Mouse (Mus musculus) forebrain, embryonic 12.5 days (tissue): Measurements from ENCODE around the gene Elf5. TPM values are rescaled to one million over a fixed set of nuclear protein-coding genes. Genes with fewer than 3 reads are reported as not detected.

Experiments
- ATAC-seq: fragments of 200-750 bp; cut with Nextera tagmentation; 2 replicates; pipeline ENCODE4 v1.8.0; 2017; ENCODE audit warnings: moderate TSS enrichment; ENCODE audit not compliant: low FRiP score
- H3K27ac ChIP-seq: fragments of 300-500 bp; sonication (generic); 2 replicates; pipeline ENCODE4 v1.5.1; 2016; ENCODE audit warnings: mild to moderate bottlenecking
- H3K27me3 ChIP-seq: fragments of 300-500 bp; sonication (generic); 2 replicates; pipeline ENCODE4 v1.6.1; 2016; ENCODE audit warnings: mild to moderate bottlenecking
- H3K36me3 ChIP-seq: fragments of 300-500 bp; sonication (generic); replicated peaks from 2 replicates; pipeline ENCODE4 v1.6.1; 2016; ENCODE audit warnings: mild to moderate bottlenecking
- H3K4me1 ChIP-seq: fragments of 300-500 bp; sonication (generic); 2 replicates; pipeline ENCODE4 v1.6.1; 2016
- H3K4me2 ChIP-seq: fragments of 300-500 bp; sonication (generic); 2 replicates; pipeline ENCODE4 v1.6.1; 2016; ENCODE audit warnings: mild to moderate bottlenecking, moderate library complexity
- H3K4me3 ChIP-seq: fragments of 300-500 bp; sonication (generic); replicated peaks from 2 replicates; pipeline ENCODE4 v1.5.1; 2016; ENCODE audit warnings: mild to moderate bottlenecking
- H3K9ac ChIP-seq: fragments of 300-500 bp; sonication (generic); 2 replicates; pipeline ENCODE4 v1.6.1; 2016; ENCODE audit warnings: mild to moderate bottlenecking
- H3K9me3 ChIP-seq: fragments of 300-500 bp; sonication (generic); 2 replicates; pipeline ENCODE4 v1.6.1; 2016
- WGBS: fragments of 180-500 bp; shearing (Covaris S2); methylation state at CpG from one replicate; pipeline ENCODE4 v1.1.7; 2016; 5-methylcytosine and 5-hydroxymethylcytosine counted together
- polyA plus RNA-seq: library from polyadenylated mRNA; unstranded; fragments of >200 nt; fragmentation: Nextera tagmentation; extraction: Ambion mirVana; gene quantifications from 2 replicates; pipeline ENCODE4 v1.2.1, GENCODE M21; 2016

The Elf5 gene
- 0.60 TPM in 2 replicates for polyA plus RNA-seq

DNA sequence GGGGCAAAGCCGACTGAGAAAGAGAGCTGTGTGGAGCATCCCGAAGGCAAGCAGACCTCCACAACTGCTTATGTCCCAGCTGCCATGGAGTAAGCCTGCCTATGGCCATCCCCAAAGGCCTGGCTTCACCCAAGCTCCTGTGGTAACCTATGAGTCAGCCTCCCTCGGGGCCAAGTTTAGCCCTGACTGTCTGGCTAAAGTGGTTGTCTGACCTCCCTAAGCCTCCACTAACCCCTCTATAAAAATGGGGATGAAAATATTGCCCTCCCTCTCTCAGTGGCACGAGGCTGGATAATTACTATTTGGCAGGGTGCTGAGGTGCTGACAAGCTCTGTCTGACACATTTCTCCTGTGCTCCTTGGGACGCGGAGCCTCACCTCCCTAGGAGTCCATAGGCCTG, at the start of gene Elf5:
Gene Elf5, plus strand, starts transcription at position 341 of the 400 bp plus-strand sequence.
- Histone ChIP-seq H3K27me3 (no peaks in the 10 kb centered on the region), H3K4me2 (no peak within 1 kb of the TSS)
- 90% methylated on average over 6 of the region's 6 CpGs for WGBS

GRCm38 (mm10) chr2:103372541-103372940, 38.9 kb upstream of the Elf5 start:
- Histone ChIP-seq H3K36me3 (no peaks in the 10 kb centered on the region), H3K27ac (no peak overlapping the region)
- WGBS, result 75% methylated on average over 5 of the region's 5 CpGs

More for the DNA sequence above, at the start of gene Elf5:
- Histone ChIP-seq H3K27ac (no peak within 1 kb of the TSS), H3K36me3 (no peaks in the 10 kb centered on the region), H3K9ac (no peak within 1 kb of the TSS), H3K4me1 (no peaks in the 10 kb centered on the region), H3K9me3 (no peaks in the 10 kb centered on the region), H3K4me3 (no peak within 1 kb of the TSS)
- ATAC-seq, result no peak

DNA sequence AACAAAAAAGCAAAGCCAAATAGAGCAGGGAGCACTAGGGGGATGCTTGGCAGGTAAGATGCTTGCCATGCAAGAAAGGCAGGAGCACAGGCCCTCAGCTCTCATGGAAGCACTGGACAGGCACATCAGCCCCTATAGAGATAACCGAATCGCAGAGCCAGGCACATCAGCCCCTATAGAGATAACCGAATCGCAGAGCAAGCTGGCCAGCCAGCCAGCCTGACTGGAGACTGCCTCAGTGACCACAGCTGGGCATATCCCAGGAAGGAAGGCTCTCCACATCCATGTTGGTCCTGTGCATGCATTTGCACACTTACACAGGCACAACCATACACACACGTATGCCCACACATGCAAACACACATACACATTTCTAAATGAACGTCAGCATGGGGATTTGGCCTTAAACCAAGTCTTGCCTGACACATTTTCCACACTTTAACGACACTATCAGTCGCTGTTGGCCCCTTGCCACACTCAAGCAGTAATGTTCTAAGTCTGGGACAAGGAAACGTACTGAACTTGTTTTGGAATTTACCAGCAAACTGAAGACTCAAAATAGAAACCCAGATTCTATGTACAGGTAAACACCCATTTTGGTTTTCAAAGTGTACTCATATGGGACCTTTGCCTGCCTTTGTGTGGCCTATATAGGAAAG, 31.9 kb upstream of the Elf5 start:
- Histone ChIP-seq H3K4me3 (no peak overlapping the region), H3K9ac (no peak overlapping the region), H3K9me3 (no peaks in the 10 kb centered on the region), H3K36me3 (no peaks in the 10 kb centered on the region), H3K4me1 (no peaks in the 10 kb centered on the region), H3K27me3 (no peaks in the 10 kb centered on the region), H3K27ac (no peak overlapping the region), H3K4me2 (no peak overlapping the region)
- 91% methylated on average over 9 of the region's 9 CpGs for WGBS
- no peak for ATAC-seq

More at GRCm38 (mm10) chr2:103372541-103372940, 38.9 kb upstream of the Elf5 start:
- 0 out of 2 replicates have a peak, but pooled peaks cover 5% of the 10 kb centered on the region for H3K4me1 ChIP-seq
- no peak for ATAC-seq
- H3K4me3 ChIP-seq, result no peak overlapping the region
- H3K9me3 ChIP-seq, result no peaks in the 10 kb centered on the region
- H3K4me2 ChIP-seq, result no peak overlapping the region
- H3K27me3 ChIP-seq, result no peaks in the 10 kb centered on the region
- no peak overlapping the region for H3K9ac ChIP-seq

- no peak for ATAC-seq
Observed at GRCm38 (mm10) chr2:103382174-103382573, 29.3 kb upstream of the Elf5 start.

GRCm38 (mm10) chr2:103387881-103388280, 23.6 kb upstream of the Elf5 start:
- no peak for ATAC-seq
- Histone ChIP-seq H3K36me3 (no peaks in the 10 kb centered on the region), H3K9me3 (no peaks in the 10 kb centered on the region), H3K9ac (no peak overlapping the region), H3K4me1 (peaks cover 13% of the 10 kb centered on the region), H3K27me3 (no peaks in the 10 kb centered on the region), H3K27ac (no peak overlapping the region), H3K4me2 (no peak overlapping the region), H3K4me3 (no peak overlapping the region)
- 85% methylated on average over 1 of the region's 1 CpGs for WGBS

More at GRCm38 (mm10) chr2:103382174-103382573, 29.3 kb upstream of the Elf5 start:
- H3K27me3 ChIP-seq, result no peaks in the 10 kb centered on the region
- H3K4me1 ChIP-seq, result no peaks in the 10 kb centered on the region
- H3K9me3 ChIP-seq, result no peaks in the 10 kb centered on the region
- WGBS, result 77% methylated on average over 2 of the region's 2 CpGs
- no peak overlapping the region for H3K27ac ChIP-seq
- no peak overlapping the region for H3K9ac ChIP-seq
- H3K36me3 ChIP-seq, result no peaks in the 10 kb centered on the region
- H3K4me2 ChIP-seq, result no peak overlapping the region
- no peak overlapping the region for H3K4me3 ChIP-seq

DNA sequence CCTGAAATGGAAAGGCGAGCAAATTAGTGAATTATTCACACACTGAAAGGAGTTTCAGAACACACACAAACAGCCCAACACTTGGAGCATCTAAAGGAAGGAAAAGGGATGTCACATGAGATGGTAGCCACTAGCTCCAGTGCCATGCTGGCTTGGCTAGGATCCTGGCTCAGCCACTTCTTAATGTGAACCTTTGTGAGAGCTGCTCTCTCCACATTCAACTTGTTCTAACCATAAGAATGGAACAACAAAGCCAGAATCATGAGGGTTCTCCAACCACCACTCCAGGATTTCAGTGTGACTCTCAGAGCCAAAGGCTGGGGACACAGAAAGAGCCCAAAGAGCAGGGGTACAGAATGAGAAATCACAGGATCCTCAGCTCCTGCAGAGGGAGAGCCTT, 23.2 kb upstream of the Elf5 start:
- H3K9me3 ChIP-seq, result no peaks in the 10 kb centered on the region
- no peak overlapping the region for H3K4me2 ChIP-seq
- H3K4me1 ChIP-seq, result peaks cover 13% of the 10 kb centered on the region
- no peak overlapping the region for H3K9ac ChIP-seq
- H3K27ac ChIP-seq, result no peak overlapping the region
- WGBS, result 86% methylated on average over 1 of the region's 1 CpGs
- no peaks in the 10 kb centered on the region for H3K36me3 ChIP-seq
- no peak for ATAC-seq
- no peaks in the 10 kb centered on the region for H3K27me3 ChIP-seq
- no peak overlapping the region for H3K4me3 ChIP-seq

- no peak overlapping the region for H3K4me2 ChIP-seq
- peak overlapping the region; percentile 27; the same call in 1 of the 2 replicates for H3K27ac ChIP-seq
- no peaks in the 10 kb centered on the region for H3K36me3 ChIP-seq
- H3K27me3 ChIP-seq, result no peaks in the 10 kb centered on the region
- H3K9me3 ChIP-seq, result 0 out of 2 replicates have a peak, but pooled peaks cover 5% of the 10 kb centered on the region
- H3K9ac ChIP-seq, result no peak overlapping the region
- ATAC-seq, result no peak
- H3K4me1 ChIP-seq, result peaks cover 13% of the 10 kb centered on the region
- no peak overlapping the region for H3K4me3 ChIP-seq
- WGBS, result 25% methylated on average over 4 of the region's 4 CpGs
Observed at GRCm38 (mm10) chr2:103390086-103390988, 21.2 kb upstream of the Elf5 start.

- no peaks in the 10 kb centered on the region for H3K36me3 ChIP-seq
- H3K27me3 ChIP-seq, result no peaks in the 10 kb centered on the region
- no peak overlapping the region for H3K9ac ChIP-seq
- H3K27ac ChIP-seq, result no peak overlapping the region
- H3K4me3 ChIP-seq, result no peak overlapping the region
- no peak overlapping the region for H3K4me2 ChIP-seq
- H3K4me1 ChIP-seq, result peaks cover 13% of the 10 kb centered on the region
- H3K9me3 ChIP-seq, result 0 out of 2 replicates have a peak, but pooled peaks cover 5% of the 10 kb centered on the region
- ATAC-seq, result no peak
- WGBS, result 96% methylated on average over 3 of the region's 4 CpGs
Observed at GRCm38 (mm10) chr2:103391626-103392025, 19.9 kb upstream of the Elf5 start.

DNA sequence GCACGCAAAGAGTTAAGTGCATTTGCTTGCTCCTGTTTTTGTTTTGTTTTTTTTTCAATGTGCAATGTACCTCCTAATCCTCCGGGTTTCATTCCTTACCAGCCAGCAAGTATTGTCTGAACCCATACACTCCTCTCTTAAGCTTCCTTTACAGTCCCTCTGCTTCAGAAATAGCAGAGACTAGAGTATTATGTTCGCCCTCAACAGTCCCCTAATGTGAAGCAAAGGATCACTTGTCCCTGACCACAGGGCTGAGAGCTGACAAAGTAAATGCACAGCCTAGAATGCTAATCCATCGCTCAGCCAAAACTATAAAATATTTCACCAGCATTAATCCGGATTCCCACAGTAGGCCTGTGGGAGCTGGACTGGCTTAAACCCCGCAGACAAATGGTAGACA, 13.4 kb upstream of the Elf5 start:
- H3K27me3 ChIP-seq, result no peaks in the 10 kb centered on the region
- WGBS, result 45% methylated on average over 6 of the region's 6 CpGs
- H3K4me1 ChIP-seq, result peaks cover 9% of the 10 kb centered on the region
- no peak overlapping the region; the same call in 1 of the 2 replicates for H3K27ac ChIP-seq
- no peak overlapping the region for H3K9ac ChIP-seq
- H3K4me3 ChIP-seq, result no peak overlapping the region
- no peaks in the 10 kb centered on the region for H3K36me3 ChIP-seq
- no peak overlapping the region for H3K4me2 ChIP-seq
- 0 out of 2 replicates have a peak, but pooled peaks cover 5% of the 10 kb centered on the region for H3K9me3 ChIP-seq
- no peak for ATAC-seq

- Histone ChIP-seq H3K36me3 (no peaks in the 10 kb centered on the region), H3K9me3 (no peaks in the 10 kb centered on the region), H3K9ac (no peak overlapping the region), H3K27me3 (no peaks in the 10 kb centered on the region), H3K4me2 (no peak overlapping the region), H3K4me3 (no peak overlapping the region), H3K27ac (no peak overlapping the region), H3K4me1 (peaks cover 9% of the 10 kb centered on the region)
- 79% methylated on average over 4 of the region's 4 CpGs for WGBS
- ATAC-seq, result no peak
Observed at GRCm38 (mm10) chr2:103400691-103401090, 10.8 kb upstream of the Elf5 start.

- Histone ChIP-seq H3K9me3 (no peaks in the 10 kb centered on the region), H3K4me1 (no peaks in the 10 kb centered on the region), H3K4me3 (no peak overlapping the region), H3K4me2 (no peak overlapping the region), H3K27me3 (no peaks in the 10 kb centered on the region), H3K9ac (no peak overlapping the region), H3K27ac (no peak overlapping the region), H3K36me3 (no peaks in the 10 kb centered on the region)
- 80% methylated on average over 3 of the region's 3 CpGs for WGBS
- ATAC-seq, result no peak
Observed at GRCm38 (mm10) chr2:103406239-103406638, 5.2 kb upstream of the Elf5 start.

DNA sequence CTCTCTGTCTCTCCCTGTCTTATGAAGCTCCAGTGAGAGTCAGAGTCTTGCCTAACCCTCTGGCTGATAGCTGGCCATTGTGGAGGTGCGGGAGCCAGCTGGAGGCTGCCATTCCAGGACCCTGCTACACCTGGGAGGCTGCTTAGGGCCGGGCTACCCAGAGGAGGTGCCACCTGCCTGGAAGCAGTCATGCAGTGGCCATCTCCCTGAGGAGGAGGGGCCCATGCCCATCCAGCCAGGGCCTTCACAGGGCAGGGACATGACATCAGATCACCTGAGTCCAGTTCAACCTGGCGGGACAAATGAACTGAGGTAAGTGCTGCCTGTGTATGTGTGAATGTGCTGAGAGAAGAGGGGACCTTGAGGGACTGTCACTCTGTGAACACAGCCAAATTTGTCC, 328 bp downstream of the Elf5 start:
- no peaks in the 10 kb centered on the region for H3K36me3 ChIP-seq
- H3K27me3 ChIP-seq, result no peaks in the 10 kb centered on the region
- no peak for ATAC-seq
- no peaks in the 10 kb centered on the region for H3K9me3 ChIP-seq
- WGBS, result 86% methylated on average over 3 of the region's 3 CpGs
- H3K4me2 ChIP-seq, result no peak overlapping the region
- H3K4me1 ChIP-seq, result no peaks in the 10 kb centered on the region
- H3K4me3 ChIP-seq, result no peak overlapping the region
- H3K27ac ChIP-seq, result no peak overlapping the region
- H3K9ac ChIP-seq, result no peak overlapping the region
